Mouse (Mus musculus) right cerebral cortex, adult 18-20 months (tissue): ENCODE data around the gene Pcx.

Experiments
- DNase-seq: peaks from one replicate; pipeline ENCODE4 v3.0.0; 2022; ENCODE audit warnings: mixed read lengths

The Pcx gene

DNA sequence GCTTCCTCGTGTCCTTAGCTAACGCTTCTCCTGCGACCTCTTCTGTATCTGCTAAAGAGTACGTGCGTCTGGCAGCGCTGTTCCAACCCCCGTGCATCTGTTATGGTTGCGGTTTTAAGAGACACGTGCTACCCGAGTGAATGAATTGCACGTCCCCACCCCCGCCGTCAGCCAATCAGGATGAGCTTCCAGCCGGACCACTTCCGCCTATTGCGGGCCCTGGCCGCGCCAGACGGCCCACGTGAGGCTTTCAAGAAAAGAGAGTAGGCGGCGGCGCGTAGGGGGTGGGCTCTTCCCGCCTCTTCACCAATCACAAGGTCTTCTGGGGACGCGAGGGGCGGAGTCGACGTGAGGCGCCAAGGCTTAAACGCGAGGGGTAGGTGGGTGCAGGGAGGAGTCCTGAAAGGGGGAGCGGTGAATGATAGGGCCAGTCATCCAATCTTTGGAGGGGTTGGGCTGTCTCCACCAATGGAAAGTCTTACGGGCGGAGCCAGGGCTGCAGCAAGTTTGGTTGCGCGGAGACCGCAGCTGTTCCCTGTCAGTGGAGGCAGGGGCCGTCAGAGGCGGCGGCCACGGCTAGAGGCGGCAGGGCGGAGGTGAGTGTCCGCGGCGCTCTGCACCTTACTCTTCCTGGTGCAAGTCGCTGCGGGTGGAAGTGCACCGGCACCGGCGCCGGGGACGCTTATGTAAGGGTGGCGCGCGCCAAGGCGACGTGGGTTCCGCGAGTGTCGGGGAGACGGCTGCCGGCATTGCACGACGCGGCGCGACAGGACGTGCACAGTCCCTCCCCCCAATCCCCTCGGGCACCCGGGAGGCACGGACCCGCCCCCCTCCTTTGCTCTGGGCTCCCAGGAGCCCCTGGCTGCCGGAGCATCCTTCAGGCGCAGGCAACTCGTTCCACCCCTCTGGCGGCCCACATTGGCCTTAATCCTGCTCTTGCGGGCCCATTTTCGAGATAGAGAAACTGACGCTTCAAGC, at the start of gene Pcx:
Gene Pcx, plus strand, starts transcription at position 487 of the 978 bp plus-strand sequence.
- DNase-seq, result peak; percentile 100

DNA sequence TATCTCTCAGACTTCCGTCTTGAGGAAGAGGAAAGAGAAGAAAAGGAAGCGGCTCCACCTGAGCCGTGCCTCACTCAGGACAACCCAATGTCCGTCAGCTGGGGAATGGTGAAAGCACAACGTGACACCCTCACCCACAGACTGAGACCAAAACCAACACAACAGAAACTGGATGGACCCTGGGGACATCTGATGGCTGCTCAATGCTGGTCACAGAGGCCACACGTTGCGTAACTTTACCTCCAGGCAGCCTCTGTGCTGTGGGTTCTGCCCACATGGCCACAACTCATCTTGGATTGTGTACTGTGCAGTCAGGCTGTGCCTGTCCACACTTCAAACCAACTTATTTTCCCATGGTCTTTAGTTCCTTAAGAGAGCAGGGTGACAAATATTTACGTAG, 48.3 kb upstream of the Pcx start:
- DNase-seq, result no peak

DNA sequence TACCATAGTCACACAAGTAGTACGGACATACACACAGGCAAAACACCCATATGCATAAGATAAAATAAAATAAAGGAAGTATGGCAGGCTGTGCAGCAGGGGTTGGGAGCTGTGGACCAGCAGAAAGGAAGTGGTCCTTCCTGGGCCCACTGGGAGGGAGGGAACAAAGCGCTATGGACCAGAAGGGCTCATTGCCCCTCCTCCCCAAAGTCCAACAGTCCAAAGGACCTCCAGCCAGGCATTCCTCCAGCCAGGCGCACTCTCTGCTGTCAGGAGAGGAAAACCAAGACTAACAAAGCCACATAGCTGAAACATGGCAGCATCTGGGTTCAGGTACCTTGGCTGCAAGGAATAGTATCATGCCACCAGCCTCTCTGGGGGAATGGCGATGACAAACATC, 45.6 kb upstream of the Pcx start:
- DNase-seq, result no peak

DNA sequence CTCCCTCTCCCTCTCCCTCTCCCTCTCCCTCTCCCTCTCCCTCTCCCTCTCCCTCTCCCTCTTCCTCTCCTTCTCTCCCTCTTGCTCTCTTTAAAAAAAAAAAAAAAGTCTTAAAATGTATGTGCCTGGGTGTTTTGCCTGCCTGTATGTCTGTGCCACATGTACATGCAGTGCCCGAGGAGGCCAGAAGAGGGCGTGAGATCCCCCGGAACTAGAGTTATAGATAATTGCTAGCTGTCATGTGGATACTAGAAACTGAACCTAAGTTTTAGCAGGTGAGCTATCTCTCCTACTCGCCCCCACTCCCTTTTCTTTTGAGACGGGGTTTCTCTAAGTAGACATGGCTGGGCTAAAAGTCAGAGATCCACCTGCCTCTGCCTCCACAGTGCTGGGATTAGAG, 41.9 kb upstream of the Pcx start:
- DNase-seq, result no peak

DNA sequence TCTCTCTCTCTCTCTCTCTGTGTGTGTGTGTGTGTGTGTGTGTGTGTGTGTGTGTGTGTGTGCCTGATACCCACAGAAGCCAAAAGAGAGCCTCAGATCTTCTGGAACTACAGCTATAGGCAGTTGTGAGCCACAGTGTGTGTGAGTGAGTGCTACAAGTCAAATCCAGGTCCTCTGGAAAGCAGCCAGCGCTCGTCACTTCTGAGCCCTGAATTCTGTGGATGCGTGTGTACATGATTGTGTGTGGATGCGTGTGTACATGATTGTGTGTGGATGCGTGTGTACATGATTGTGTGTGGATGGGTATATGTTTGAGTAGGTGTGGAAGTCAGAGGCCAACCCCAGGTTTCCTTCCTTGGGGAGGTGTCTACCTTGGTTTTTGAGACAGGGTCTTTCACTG, 36.7 kb upstream of the Pcx start:
- DNase-seq, result no peak

DNA sequence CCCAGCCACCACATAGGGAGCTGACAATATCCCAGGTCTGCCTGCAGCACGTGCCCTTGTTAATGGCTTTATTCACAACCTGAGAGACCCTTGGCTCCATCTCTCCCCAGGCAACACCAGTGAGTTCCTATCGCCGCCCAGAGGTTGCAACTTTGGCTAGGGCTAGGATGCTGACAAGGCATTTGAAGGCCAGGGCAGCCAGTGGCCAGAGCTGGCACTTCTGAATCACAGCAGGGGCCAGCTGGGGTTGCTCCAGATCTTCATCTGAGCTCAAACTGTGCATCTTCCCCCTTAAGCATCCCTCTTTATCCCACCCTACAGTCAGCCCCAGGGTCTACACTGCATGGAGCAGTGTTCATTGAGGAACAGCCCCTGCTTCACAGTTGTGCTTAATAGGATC, 35.5 kb upstream of the Pcx start:
- DNase-seq, result no peak

DNA sequence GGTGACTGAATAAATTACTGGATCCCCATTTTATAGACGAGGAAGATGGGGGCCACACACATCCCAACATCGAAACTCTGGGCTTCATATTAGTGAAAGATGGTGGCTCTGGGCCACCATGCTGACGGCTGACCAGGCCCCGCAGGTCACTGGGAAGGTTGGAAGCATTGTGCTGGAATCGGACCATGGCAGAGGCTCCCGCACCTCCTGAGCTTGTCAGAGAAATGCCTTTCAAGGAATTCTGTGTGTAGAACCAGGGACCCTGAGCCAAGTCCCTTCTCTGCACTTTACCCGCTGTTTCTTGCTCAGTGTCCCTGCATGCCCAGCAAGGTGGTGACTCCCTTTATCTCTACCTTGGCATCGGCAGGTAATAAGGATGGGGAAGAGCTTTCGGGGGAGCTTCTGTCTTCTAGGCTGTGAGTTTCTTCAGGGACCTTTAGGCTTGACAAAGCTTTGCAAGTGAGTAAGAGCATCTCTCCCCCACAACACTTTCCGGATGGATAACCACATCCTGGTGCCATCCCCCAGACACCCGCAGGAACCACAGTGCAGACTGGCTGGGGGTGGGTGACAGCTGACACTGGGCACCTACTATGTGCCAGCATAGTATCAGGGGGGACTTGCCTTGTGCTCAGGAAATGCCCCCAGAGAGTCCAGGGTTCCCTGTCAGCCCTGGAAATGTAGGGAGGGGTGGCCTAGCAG, 34.9 kb upstream of the Pcx start:
- DNase-seq, result peak; percentile 49

DNA sequence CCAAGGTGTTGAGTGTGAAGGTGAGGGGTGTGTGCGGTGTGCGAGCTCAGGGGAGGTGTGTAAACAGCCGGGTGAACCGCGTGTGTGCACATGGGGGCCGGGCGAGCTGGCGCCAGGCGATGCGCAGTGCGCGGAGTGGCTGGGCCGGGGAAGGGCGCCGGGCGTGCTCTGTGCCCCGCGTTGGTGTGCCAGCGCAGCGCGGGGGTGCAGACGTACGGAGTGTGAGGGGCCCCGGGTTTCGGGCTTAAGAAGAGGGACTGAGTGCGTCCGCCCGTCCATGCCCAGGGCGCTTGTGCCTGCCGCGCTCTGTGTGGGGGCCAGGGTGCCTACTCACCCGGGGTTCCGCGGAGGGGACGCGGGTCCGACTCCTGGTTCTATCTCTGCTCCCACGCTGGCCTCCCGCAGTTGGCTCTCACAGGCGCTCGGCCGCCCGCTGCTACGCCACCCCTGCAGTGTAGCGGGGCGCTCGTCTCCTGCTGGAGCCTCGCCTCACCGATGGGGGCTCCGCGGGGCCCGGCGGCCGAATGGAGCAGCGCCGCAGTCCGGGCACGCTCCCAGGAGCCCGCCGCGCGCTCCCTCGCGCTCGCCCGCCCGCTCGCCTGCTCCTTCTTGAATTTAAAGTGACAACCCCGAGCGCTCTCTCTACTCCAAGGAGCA, 33.5 kb upstream of the Pcx start:
- DNase-seq, result peak; percentile 77

DNA sequence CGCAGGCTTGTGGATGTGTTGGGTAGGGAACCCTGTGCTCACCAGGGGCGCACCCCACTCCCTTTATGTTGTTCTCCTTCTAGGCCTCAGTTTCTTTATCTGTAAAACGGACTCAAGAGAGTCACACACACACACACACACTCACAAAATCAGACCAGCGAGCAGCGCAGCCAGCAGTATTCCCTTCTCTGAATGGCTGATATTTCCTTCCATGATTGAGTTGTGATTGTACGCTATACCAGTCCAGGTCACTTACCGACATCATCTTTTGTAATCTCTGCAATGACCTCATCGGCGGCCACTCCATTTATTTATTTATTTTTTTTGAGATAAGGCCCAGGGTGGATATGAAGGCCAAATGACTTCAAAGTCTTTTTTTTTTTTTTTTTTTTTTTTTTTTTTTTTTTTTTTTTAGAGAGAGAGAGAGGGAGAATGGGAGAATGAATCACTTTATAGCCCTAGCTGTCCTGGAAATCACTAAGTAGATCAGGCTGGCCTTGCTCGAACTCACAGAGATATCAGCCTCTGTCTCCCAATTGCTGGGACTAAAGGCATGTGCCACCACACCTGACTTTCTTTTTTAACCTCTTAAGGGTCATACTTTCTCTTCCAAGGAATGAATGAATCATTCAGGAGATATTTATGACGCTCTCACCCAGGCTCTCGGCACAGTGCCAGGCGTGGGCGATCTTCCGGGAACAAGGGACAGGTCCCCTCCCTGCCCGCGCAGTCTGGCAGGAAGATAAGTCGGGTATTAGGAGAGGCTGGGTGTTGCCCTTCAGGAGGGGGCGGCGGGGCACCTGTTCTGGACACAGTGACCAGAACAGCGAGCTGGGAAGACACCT, 32.7 kb upstream of the Pcx start, which contains the start of gene Syt12:
Gene Syt12, minus strand, starts transcription at position 103 of the 845 bp plus-strand sequence.
- peak; percentile 64 for DNase-seq

DNA sequence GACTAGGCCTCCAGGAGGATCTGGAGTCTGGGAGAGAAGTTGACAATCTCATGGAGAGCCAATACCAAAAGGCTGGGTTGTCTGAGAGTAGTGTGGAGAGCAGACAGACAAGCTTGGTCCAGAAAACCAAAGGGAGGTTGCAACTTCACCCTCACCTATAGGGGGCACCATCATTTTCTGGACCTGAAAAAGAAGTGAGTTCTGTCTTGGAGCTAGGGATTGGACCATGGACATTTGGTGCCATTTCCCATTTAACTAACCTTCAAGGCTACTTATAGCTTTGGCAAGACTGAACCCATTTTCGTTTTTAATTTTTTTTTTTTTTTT, 32.1 kb upstream of the Pcx start:
- DNase-seq, result no peak

DNA sequence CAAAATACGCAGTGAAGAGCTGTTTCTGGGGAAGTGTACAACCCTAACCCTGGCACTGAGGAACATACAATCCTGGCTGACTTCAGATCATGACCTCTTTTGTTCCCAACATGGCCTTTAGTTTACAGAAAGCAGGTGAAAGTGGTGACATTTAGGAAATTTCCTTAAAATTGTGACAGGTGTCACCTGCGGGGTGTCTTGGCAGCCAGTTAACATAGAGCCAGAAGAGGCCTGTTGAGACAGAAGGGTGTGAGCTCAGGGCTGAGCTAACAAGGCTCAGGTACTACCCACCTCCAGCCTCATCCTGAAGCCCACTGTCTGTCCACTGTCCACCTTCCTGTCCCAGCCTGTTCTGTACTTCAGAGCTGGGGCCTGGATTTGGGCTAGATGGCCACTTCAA, 30.2 kb upstream of the Pcx start:
- DNase-seq, result no peak

DNA sequence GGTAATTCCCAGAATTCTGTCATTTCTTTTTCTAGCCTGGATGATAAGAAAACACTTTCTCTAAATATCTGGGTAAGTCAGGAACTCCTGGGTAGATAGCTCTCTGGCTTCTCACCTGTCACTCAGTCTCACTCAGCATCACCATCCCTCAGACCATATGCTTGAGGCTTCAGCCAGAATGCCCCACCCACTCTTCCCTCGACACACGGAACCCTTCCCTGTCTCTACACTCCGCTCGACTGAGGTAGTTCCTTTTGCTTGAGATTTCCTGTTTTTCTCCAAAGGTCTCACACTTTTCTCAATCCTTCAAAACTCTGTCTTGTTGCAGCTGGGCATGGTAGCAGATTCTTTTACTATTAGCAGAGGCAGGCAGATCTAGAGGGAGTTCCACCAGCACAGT, 28.9 kb upstream of the Pcx start:
- peak; percentile 81 for DNase-seq

DNA sequence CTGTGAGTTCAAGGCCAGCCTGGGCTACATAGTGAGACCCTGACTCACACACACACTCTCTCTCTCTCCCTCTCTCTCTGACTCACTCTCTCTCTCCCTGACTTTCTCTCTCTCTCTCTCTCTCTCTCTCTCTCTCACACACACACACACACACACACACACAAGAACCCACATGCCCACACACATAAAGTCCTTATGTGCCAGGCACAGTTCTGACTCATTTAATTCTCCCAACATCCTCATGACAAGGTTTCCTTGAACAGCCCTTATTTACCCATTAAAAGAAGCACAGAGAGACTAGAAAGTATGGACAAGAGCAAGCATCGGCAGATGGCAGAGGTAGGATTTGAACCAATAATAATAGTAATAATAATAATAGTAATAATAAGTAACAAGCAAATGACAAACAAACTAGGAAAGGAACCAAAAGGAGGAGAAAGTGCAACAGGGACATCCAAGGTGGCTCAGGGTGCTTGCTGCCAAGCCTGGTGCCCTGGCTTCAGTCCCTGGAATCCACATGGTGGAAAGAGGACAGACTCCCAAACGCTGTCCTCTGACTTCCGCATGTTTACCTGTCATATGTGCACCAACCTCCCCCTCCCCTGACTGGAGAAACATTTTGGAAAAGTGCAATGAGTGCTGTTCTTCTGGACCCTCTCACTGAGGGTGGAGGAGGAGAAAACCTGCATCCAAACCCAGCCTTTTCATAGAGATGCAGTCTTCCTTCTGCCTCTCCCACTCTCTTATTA, 28.0 kb upstream of the Pcx start:
- DNase-seq, result no peak

DNA sequence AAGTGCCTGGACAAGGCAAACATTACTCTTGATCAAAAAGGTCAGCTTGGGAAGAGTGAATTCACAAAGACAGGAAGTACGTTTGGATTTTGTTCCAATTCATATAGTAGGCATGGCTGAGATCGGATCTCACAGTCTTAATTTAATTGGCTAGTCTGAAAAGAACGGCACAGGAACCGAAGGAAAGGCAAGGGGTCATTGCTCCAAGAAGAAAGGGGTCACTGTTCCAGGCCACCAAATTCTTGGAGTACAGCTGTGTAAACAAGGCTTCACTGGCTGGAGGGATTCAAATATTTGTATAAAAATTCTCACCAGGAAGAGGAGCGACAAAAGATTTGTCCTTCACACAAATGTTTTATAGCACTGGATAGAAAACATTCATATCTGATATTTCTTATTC, 25.3 kb upstream of the Pcx start:
- DNase-seq, result no peak

DNA sequence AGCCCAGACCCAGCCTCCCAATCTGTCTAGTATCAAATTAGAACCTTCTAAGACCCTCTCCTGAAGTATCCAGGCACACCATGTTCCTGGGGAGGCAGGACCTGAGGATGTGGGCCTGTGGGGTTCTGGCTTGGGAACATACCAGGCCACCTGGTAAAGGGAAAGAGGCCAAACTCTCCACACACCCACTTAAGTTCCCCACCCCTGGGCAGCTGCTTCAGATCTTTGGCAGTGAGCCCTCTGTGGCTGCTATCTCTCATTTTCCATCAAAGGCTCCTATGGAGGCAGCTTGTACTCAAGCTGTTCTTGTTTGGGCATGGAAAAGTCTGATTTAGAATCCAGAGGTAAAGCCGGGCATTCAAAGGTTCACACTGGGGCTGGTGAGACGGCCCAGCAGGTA, 22.4 kb upstream of the Pcx start:
- DNase-seq, result no peak

DNA sequence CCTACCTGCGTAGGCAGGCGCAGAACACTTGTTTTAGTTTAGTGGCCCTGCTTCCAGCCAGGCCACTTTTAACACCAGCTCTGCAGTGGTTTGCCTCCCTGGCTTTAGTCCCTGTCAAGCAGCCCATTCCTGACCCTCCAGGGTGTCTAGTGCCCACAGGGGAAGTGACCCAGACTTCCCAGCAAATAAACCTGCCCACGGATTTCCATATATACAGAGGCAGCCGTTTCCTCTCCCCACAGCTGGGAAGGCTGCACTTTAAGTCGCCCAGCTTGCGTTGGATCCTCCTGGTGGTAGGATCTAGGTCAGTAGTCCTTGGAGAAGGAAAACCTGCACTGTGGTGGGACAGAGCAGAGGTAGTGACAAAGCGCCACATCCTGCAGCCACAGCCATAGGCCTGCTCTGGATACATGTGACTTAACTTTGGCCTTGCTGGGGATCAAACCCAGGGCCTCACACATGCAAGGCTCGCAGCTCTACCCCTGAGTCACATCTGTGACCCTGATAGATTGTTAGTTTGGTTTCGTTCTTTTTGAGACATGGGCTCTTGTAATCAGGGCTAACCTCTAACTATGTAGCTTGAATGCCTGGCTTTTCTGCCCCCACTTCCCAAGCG, 19.1 kb upstream of the Pcx start:
- no peak for DNase-seq

DNA sequence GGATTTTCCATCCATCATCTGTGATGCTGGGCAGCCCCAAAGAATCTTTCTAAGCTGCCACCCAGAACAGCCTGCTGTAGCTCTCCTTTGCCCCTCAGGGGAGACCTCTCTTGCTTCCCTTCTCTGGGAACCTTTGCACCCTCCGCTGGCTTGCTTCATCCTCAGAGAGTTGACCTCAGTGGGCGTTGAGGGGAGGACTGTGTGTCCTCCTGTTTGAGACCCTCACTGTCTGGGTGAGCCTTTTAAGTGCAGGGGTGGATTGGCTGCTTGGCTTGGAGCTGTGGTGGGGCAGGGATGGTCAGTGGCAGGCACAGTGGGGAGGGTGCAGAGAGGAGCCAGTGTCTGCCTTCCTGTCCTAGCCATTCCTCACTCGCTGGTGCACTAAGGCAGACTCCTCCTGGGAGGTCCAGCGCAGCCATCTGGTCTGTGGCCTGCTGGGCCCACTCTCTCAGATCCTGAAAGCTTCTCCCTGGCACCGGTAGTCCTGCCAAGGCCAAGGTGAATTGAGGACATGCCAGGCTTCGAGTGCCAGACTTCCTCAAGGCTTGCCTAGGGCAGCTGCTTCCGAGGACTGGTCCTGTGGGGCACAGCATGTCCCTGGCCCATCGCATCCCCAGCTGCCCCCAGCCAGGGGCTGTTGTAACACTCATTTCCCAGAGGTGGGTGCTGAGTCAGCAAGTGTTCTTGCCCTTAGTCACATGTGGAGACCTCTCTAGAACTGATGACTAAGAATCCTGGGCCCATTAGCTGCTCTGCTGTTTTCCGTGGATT, 17.6 kb upstream of the Pcx start:
- DNase-seq, result no peak

DNA sequence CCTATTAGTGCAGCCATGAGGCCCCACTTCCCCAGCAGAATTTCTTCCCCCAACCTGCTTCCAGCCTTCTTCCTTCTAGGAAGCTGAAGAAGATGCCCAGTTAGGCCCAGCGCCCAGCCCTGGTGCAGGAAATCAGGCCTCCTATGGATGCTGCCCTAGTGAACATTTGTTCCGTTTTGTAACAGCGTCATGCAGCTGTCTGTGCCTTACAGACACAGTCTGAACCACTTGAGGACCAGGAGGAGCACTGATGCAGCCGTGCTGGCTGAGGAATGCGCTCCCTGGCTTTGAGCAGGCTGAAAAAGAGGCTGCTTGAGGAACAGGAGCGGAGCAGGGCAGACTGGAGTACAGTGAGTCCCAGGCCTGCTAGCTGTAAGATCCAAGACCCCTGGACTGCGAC, 15.6 kb upstream of the Pcx start:
- no peak for DNase-seq

DNA sequence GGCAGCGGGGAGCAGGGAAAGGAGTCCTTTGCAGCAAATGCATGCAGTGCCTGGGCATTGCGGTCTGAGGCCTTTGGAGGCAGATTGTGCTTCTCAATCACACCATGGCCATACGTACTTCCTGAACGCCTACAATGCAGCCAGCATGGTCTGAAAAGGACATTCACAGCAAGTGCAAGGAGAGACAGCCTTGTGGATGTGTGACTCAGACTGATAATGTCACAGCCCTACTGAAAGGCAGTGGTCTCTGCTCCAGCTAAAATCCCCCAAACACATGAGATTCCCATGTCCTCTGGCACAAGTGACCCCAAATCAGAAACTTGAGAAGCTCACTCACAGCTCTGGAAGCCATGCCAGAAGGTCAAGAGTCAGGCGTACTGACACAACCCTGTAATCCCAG, 14.5 kb upstream of the Pcx start:
- DNase-seq, result no peak

DNA sequence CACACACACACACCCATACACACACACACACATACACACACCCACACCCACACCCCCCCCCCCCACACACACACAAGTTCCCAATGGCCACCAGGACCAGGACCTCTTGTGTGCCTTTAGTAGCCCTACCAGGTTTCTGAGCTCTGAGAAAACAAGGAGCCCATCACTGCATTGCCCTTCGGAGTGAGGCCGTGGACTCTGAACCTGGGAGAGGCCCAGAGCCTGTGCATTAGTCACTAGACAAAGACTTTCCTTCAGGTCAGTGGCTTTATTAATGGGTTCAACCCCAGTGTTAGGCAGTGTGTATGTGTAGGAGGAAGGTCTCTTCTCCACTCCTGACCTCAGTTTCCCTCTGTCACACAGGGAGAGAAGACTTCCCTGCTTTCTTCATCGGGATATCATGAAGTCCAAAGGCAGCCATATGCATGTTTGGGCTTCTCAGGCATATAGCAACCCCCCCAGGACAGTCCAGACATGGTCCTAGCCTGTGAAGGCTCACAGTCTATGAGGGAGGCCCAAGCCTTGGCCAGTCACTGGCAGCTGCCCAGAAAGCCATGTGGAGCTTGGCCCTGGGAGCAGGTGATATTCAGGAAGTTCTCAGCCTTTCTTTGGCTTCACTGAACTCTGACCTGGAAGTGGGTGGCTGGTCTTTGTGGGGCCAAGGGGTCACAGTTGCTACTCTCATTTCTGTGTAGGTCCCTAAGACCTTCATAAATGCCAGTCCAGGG, 13.6 kb upstream of the Pcx start:
- no peak for DNase-seq
